Mouse (Mus musculus) limb, embryonic 14.5 days (tissue): ENCODE measurements around the gene Vsig10. TPM values are rescaled to one million over a fixed set of nuclear protein-coding genes. Genes with fewer than 3 reads are reported as not detected.
"Not testable (repeated sequence)": the region's sequence is repeated elsewhere in the genome, so short reads cannot be mapped to it uniquely, and the experiment has no call there.

Experiments
- ATAC-seq: fragments of 200-750 bp; cut with Nextera tagmentation; 2 replicates; pipeline ENCODE4 v1.8.0; 2017; ENCODE audit warnings: low read depth, moderate number of reproducible peaks, moderate TSS enrichment; ENCODE audit not compliant: low FRiP score
- DNase-seq: peaks from one replicate; pipeline ENCODE4 v3.0.0-alpha.2; 2015; ENCODE audit warnings: low spot score
- H3K27ac ChIP-seq: fragments of 300-500 bp; sonication (generic); replicated peaks from 2 replicates; pipeline ENCODE4 v1.5.1; 2014; ENCODE audit warnings: low read depth, mild to moderate bottlenecking, low read length, moderate library complexity, mixed read lengths
- H3K27me3 ChIP-seq: fragments of 300-500 bp; sonication (generic); 2 replicates; pipeline ENCODE4 v1.6.1; 2014; ENCODE audit warnings: low read length, mixed read lengths; ENCODE audit not compliant: control insufficient read depth, insufficient read depth
- H3K36me3 ChIP-seq: fragments of 300-500 bp; sonication (generic); 2 replicates; pipeline ENCODE4 v1.6.1; 2014; ENCODE audit warnings: mild to moderate bottlenecking, low read length, moderate library complexity, mixed read lengths; ENCODE audit not compliant: control insufficient read depth, insufficient read depth
- H3K4me1 ChIP-seq: fragments of 300-500 bp; sonication (generic); 2 replicates; pipeline ENCODE4 v1.6.1; 2014; ENCODE audit warnings: antibody characterized with exemption, low read length, mixed read lengths; ENCODE audit not compliant: control insufficient read depth, insufficient read depth
- H3K4me2 ChIP-seq: fragments of 300-500 bp; sonication (generic); replicated peaks from 2 replicates; pipeline ENCODE4 v1.6.1; 2014; ENCODE audit warnings: low read depth, mild to moderate bottlenecking, low read length, moderate library complexity; ENCODE audit not compliant: severe bottlenecking
- H3K4me3 ChIP-seq: fragments of 300-500 bp; sonication (generic); replicated peaks from 2 replicates; pipeline ENCODE4 v1.5.1; 2014; ENCODE audit warnings: low read length
- H3K9ac ChIP-seq: fragments of 300-500 bp; sonication (generic); 2 replicates; pipeline ENCODE4 v1.6.1; 2014; ENCODE audit warnings: mild to moderate bottlenecking, low read depth, low read length, moderate library complexity; ENCODE audit not compliant: severe bottlenecking
- H3K9me3 ChIP-seq: fragments of 300-500 bp; sonication (generic); 2 replicates; pipeline ENCODE4 v1.6.1; 2016; ENCODE audit warnings: low read length; ENCODE audit not compliant: control insufficient read depth
- POLR2A ChIP-seq: fragments of 200-500 bp; IDR thresholded peaks from 2 replicates; pipeline ENCODE4 v1.8.0; 2012; ENCODE audit warnings: inconsistent platforms, mild to moderate bottlenecking, moderate library complexity, borderline replicate concordance; ENCODE audit not compliant: insufficient read depth, insufficient read length; ENCODE audit errors: extremely low read depth
- WGBS: fragments of 180-500 bp; shearing (Covaris S2); extraction: QIAGEN DNeasy Blood & Tissue Kit; methylation state at CpG from one replicate; pipeline ENCODE4 v1.1.7; 2014; 5-methylcytosine and 5-hydroxymethylcytosine counted together
- polyA plus RNA-seq, 2 experiments: library from polyadenylated mRNA; depleted of rRNA in 1 of 2; stranded (reverse) in 1 of 2; unstranded in 1 of 2; fragments of >200 nt; fragmentation: Nextera tagmentation in 1 of 2; extraction: Ambion mirVana in 1 of 2; gene quantifications; 2 replicates each; pipeline versions ENCODE4 v1.2.1 to v1.2.3; 2012 to 2014

Gene Vsig10
- polyA plus RNA-seq, 2 experiments, result 4.5 to 10.3 TPM

DNA sequence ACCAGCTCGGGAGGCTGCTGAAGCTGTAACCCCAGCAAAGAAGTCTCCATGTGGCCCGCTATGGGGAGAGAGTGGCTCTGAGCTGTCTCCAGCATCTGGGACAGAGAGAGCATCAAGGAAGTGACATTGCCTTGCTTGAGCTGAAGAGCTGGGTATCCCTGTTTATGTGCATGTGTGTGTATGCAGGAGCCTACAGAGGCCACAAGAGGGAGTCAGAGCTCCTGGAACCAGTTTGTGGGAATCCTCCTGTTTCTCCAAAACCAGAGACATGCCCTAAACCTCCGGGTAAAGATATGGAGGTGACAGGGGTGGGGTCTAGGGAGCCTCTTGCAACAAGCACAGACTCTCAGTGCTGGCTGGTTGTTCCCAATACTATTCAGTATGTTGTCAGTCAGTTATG is 27.6 kb upstream of the Vsig10 start:
- no peak for TF ChIP-seq POLR2A
- H3K4me1 ChIP-seq, result peaks cover 6% of the 10 kb centered on the region; the same call in 1 of the 2 replicates
- WGBS, result 86% methylated on average over 3 of the region's 3 CpGs
- H3K27me3 ChIP-seq, result no peaks in the 10 kb centered on the region
- H3K4me2 ChIP-seq, result no peak overlapping the region
- H3K9ac ChIP-seq, result no peak overlapping the region
- no peak for DNase-seq
- no peak overlapping the region for H3K4me3 ChIP-seq
- no peaks in the 10 kb centered on the region for H3K9me3 ChIP-seq
- no peak overlapping the region for H3K27ac ChIP-seq
- no peaks in the 10 kb centered on the region for H3K36me3 ChIP-seq
- no peak for ATAC-seq

DNA sequence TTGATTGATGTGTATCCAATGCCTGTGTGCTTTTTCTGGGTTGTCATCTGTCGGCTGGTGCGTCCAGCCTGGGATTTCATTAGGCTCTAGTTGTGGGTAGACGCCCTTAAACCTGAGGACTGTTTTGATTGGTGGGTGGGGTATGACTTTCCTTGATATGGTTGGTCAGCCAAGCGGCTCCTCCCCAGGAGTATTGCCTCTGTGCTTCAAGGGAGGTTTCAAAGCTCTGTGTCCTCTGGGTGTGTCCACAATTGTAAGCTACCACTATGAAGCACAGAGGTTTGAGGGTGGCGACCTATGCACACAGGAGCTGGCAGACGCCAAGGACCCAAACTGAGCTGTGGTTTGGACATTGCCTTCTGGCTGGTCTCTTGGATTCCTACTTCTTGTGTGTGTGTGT is 26.3 kb upstream of the Vsig10 start:
- H3K4me3 ChIP-seq, result no peak overlapping the region
- WGBS, result 71% methylated on average over 6 of the region's 6 CpGs
- no peak for TF ChIP-seq POLR2A
- ATAC-seq, result no peak
- H3K27me3 ChIP-seq, result no peaks in the 10 kb centered on the region
- no peaks in the 10 kb centered on the region for H3K36me3 ChIP-seq
- H3K9me3 ChIP-seq, result no peaks in the 10 kb centered on the region
- H3K4me1 ChIP-seq, result 0 out of 2 replicates have a peak, but pooled peaks cover 4% of the 10 kb centered on the region
- no peak overlapping the region for H3K27ac ChIP-seq
- H3K4me2 ChIP-seq, result no peak overlapping the region
- no peak overlapping the region for H3K9ac ChIP-seq
- no peak for DNase-seq

DNA sequence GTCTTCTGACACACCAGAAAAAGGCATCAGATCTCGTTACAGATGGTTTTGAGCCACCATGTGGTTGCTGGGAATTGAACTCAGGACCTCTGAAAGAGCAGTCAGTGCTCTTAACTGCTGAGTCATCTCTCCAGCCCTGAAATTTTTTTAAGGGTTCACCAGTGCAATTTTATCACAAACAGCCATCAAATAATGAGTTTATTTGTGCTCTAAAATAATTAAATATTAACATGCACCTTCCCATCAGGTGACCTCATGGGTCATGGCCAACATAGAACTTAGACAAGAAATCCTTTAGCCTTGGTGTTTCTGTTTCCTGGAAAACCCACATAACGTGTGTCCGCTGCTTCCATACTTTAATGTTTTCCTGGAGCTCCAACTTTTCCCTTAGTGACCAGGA is 25.1 kb upstream of the Vsig10 start:
- not testable (repeated sequence) for H3K36me3 ChIP-seq, H3K4me1 ChIP-seq, H3K4me3 ChIP-seq, DNase-seq, H3K27ac ChIP-seq, H3K9ac ChIP-seq, H3K27me3 ChIP-seq, H3K4me2 ChIP-seq, ATAC-seq, H3K9me3 ChIP-seq
- WGBS, result 73% methylated on average over 3 of the region's 3 CpGs

DNA sequence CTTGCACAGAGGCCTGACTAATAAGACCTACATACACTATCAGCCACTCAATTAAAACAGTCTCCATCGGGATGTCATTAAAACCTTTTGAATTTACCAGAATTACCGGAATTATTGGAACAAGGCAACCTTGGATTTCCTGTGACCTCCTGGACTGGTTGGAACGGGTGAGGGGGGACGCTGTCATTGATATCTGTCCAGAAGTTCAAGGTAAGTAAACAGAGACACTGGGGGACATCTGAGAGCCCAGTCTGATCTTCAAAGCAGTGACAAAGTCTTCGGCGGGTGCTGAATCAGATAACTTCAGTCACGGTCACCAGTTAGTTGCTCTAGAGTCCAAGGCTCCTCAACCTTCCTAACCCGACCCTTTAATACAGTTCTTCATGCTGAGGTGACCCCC is 23.9 kb upstream of the Vsig10 start:
- Histone ChIP-seq H3K9ac (no peak overlapping the region), H3K9me3 (no peaks in the 10 kb centered on the region), H3K4me1 (no peaks in the 10 kb centered on the region), H3K4me3 (no peak overlapping the region), H3K4me2 (no peak overlapping the region), H3K27me3 (no peaks in the 10 kb centered on the region), H3K27ac (no peak overlapping the region), H3K36me3 (no peaks in the 10 kb centered on the region)
- TF ChIP-seq POLR2A, result no peak
- WGBS, result 90% methylated on average over 8 of the region's 8 CpGs
- ATAC-seq, result no peak
- no peak for DNase-seq

DNA sequence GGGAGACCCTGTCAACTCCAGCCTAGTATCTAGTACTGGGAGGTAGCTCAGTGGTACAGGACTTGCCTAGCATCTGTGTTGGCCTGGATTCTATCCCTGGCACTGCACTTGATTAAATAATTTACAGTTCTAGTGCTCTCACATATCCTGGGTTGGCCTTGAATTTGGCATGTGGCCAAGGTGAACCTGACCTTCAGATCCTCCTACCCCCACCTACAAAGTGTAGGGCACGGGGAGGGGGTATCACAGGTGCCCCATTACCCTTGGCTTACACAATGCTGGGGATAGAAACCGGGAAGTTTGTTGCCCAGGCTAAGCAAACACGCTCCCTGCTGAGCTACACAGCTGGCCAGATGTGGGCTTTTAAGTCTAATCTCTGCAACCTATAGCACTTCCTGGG is 16.0 kb upstream of the Vsig10 start:
- Histone ChIP-seq H3K36me3 (no peaks in the 10 kb centered on the region), H3K9me3 (no peaks in the 10 kb centered on the region), H3K27ac (no peak overlapping the region), H3K4me3 (no peak overlapping the region), H3K4me2 (no peak overlapping the region), H3K4me1 (no peaks in the 10 kb centered on the region), H3K27me3 (no peaks in the 10 kb centered on the region), H3K9ac (no peak overlapping the region)
- ATAC-seq (no peak), DNase-seq (no peak)
- 60% methylated on average over 3 of the region's 3 CpGs for WGBS
- no peak for TF ChIP-seq POLR2A
